Mouse (Mus musculus): ENCODE data around the gene Zfp612. TPM values are rescaled to one million over a fixed set of nuclear protein-coding genes. Genes with fewer than 3 reads are reported as not detected.

Zfp612 gene
- polyA plus RNA-seq, 1 experiment from 2014 or later: 2.4 TPM

Other genes starting within 250 kb of the Zfp612 start
- 3.5 and 3.7 TPM in 2 replicates for gene Phlpp2, start 211.2 kb upstream of the Zfp612 start, polyA plus RNA-seq (2014; fragmentation: Nextera tagmentation; extraction: Ambion mirVana)
- 0.15 and 0.17 TPM in 2 replicates for gene Marveld3, start 117.5 kb upstream of the Zfp612 start, polyA plus RNA-seq (2014; fragmentation: Nextera tagmentation; extraction: Ambion mirVana)
- 0.22 TPM in 1 of 2 replicates, not detected in the other for gene Tat, start 89.3 kb upstream of the Zfp612 start, polyA plus RNA-seq (2014; fragmentation: Nextera tagmentation; extraction: Ambion mirVana)
- gene Chst4, start 40.0 kb upstream of the Zfp612 start, polyA plus RNA-seq (2014; fragmentation: Nextera tagmentation; extraction: Ambion mirVana): not detected in 2 replicates
- not detected in 2 replicates for gene Gm21964, start 21.5 kb downstream of the Zfp612 start, polyA plus RNA-seq (2014; fragmentation: Nextera tagmentation; extraction: Ambion mirVana)
- gene Gm17720, start 23.0 kb downstream of the Zfp612 start, polyA plus RNA-seq (2014; fragmentation: Nextera tagmentation; extraction: Ambion mirVana): not detected in 2 replicates
- gene Calb2, start 88.5 kb downstream of the Zfp612 start, polyA plus RNA-seq (2014; fragmentation: Nextera tagmentation; extraction: Ambion mirVana): 0.25 and 0.49 TPM in 2 replicates
- 8.2 and 9.9 TPM in 2 replicates for gene Cmtr2, start 135.9 kb downstream of the Zfp612 start, polyA plus RNA-seq (2014; fragmentation: Nextera tagmentation; extraction: Ambion mirVana)
- 0.05 and 0.10 TPM in 2 replicates for gene Hydin, start 187.2 kb downstream of the Zfp612 start, polyA plus RNA-seq (2014; fragmentation: Nextera tagmentation; extraction: Ambion mirVana)

Measured in liver, embryonic 11.5 days (tissue).